Mouse (Mus musculus): ENCODE results near the gene Mettl16. TPM values are rescaled to one million over a fixed set of nuclear protein-coding genes. Genes with fewer than 3 reads are reported as not detected.

Mettl16 gene
- polyA plus RNA-seq, 1 experiment from 2014 or later, result 55.2 TPM

DNA sequence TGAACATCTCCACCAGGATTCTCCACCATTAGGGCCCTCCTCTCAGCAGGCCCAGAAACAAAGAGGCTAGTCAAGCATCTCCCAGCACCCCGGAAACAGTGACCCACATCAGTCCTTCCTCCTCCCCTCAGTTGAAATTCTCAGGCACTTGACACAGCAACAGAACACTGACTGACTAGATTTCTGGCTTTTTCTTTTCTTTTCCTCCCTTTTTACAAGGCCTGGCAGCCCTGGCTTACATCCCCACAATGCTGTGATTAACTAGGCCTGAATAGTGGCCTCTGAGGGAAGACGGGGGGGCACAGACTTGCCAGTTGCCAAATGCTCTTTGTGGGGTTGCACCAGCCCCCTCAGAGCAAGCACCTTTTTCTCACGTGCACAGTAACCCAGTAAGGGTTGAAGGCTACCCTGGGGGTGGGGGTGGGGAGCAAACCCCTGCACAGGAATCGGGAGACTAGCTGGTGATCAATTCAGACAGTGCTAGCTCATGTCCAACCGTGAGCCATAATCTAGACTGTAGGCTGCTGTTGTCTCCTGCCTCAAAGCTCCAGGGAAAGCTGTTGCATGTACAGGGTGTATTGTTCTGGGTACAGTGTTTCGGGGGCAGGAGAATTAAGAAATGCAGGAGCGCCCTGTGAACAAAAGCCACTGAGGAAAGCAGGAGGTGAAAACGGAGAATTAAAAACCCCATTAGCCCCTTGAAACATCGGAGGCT, 19.1 kb upstream of the Mettl16 start:
- Histone ChIP-seq H3K4me2 (no peak overlapping the region), H3K9me3 (no peaks in the 10 kb centered on the region), H3K27me3 (replicated peaks) (no peaks in the 10 kb centered on the region), H3K36me3 (replicated peaks) (no peaks in the 10 kb centered on the region), H3K4me1 (peaks cover 4% of the 10 kb centered on the region), H3K9ac (no peak overlapping the region), H3K4me3 (no peak overlapping the region), H3K27ac (peak overlapping the region; percentile 69)
- 21% methylated on average over 9 of the region's 9 CpGs for WGBS
- no peak for ATAC-seq (replicated peaks)

- no peak overlapping the region for H3K4me3 ChIP-seq
- H3K9ac ChIP-seq, result no peak overlapping the region
- H3K4me2 ChIP-seq, result no peak overlapping the region
- H3K9me3 ChIP-seq, result no peaks in the 10 kb centered on the region
- 75% methylated on average over 2 of the region's 2 CpGs for WGBS
- ATAC-seq (replicated peaks), result no peak
- no peaks in the 10 kb centered on the region for H3K36me3 ChIP-seq (replicated peaks)
- H3K27me3 ChIP-seq (replicated peaks), result no peaks in the 10 kb centered on the region
- H3K4me1 ChIP-seq, result peaks cover 2% of the 10 kb centered on the region
- no peak overlapping the region for H3K27ac ChIP-seq
These were observed 14.0 kb upstream of the Mettl16 start for GRCm38 (mm10) chr11:74756631-74757030.

DNA sequence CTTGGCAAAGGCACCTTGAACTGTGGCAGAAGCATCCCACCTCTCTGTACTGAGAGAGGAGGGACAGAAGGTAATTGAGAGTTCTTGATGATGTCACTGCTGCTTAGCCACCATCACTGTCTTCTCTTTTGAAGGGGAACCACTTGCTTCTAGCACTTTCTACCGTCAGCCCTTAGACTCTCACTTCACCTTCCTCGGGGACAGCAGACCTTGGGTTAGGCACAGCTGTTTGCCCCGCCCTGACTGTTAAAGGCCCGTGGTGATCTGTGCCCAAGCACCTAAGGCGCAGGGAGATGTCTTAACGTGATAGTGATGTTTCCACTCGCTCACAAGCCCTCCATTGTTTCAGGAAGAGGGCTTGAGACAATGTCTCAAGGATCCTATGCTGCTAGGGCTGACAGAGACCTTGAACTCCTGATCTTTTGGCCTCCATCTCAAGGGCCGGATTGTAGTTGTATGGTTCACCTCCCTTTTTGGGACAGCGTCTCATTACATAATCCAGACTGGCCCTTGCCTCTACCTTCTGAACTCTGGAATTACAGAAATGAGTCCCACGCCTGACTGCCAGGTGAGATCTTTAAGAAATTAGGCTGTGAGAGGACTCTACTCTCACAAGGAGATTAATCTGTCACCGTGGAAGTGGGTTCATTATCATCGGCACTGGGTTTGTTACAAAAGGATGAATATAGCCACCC, 9.5 kb upstream of the Mettl16 start:
- Histone ChIP-seq H3K4me3 (no peak overlapping the region), H3K27ac (no peak overlapping the region), H3K27me3 (replicated peaks) (no peaks in the 10 kb centered on the region), H3K9me3 (no peaks in the 10 kb centered on the region), H3K4me1 (no peaks in the 10 kb centered on the region), H3K36me3 (replicated peaks) (no peaks in the 10 kb centered on the region), H3K4me2 (no peak overlapping the region), H3K9ac (no peak overlapping the region)
- ATAC-seq (replicated peaks), result no peak
- 75% methylated on average over 12 of the region's 12 CpGs for WGBS

DNA sequence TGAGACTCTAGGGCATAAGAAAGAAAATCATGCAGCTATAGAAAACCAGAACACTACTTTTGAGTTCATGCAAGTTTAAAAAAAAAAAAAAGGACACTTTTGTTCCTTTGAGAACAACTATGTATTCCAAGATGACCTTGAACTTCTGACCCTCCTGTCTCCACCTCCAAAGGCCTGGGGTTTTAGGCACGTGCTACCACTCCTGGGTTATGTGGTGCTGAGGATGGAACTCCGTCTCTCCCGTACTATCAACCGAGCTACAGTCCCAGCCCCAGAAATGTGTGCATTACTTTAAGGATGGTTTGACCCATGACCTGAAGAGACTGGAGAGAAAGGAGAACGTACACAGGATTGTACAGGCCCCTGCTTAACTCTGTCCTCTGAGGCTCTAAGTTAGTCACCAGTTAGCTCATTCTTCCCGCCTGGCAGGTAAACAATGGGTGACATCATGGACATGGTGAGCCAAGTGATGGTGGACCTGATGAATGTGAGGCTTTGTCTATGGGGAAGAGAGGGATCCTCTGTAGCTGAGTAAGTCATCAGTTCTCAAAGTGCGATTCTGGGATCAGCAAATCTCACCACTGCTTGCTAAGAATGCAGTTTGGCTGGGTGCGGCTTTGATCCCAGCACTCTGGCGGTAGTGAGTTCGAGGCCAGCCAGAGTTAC, 6.5 kb upstream of the Mettl16 start:
- no peaks in the 10 kb centered on the region for H3K27me3 ChIP-seq (replicated peaks)
- H3K36me3 ChIP-seq (replicated peaks), result no peaks in the 10 kb centered on the region
- 76% methylated on average over 10 of the region's 10 CpGs for WGBS
- no peak overlapping the region for H3K4me2 ChIP-seq
- no peak overlapping the region for H3K9ac ChIP-seq
- H3K27ac ChIP-seq, result no peak overlapping the region
- H3K4me3 ChIP-seq, result no peak overlapping the region
- H3K9me3 ChIP-seq, result no peaks in the 10 kb centered on the region
- H3K4me1 ChIP-seq, result no peaks in the 10 kb centered on the region
- ATAC-seq (replicated peaks), result no peak

DNA sequence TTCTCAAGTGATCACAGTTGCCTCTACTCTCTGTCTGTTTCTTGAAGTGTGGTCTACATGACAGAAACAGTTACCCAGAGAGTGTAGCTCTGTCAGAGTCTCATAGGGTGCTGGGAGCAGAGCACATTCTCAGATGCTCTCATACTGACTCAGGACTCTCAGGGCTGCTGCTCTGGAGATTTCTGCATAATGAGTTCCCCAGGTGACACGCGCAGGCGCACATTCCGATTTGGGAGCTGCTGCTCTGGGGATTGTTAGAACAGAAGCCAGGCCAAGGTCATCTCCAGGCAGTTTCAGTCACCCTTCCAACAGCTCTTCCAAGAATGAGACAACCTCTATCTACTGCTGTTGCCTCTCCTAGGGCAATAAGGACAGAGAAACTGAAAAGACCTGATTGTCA, 3.2 kb upstream of the Mettl16 start:
- 92% methylated on average over 4 of the region's 4 CpGs for WGBS
- Histone ChIP-seq H3K4me3 (no peak overlapping the region), H3K27ac (no peak overlapping the region), H3K4me1 (peaks cover 21% of the 10 kb centered on the region), H3K9me3 (no peaks in the 10 kb centered on the region), H3K9ac (no peak overlapping the region), H3K27me3 (replicated peaks) (no peaks in the 10 kb centered on the region), H3K36me3 (replicated peaks) (no peaks in the 10 kb centered on the region), H3K4me2 (no peak overlapping the region)
- ATAC-seq (replicated peaks), result no peak

- WGBS, result 31% methylated on average over 6 of the region's 6 CpGs
- no peak overlapping the region for H3K9ac ChIP-seq
- H3K27me3 ChIP-seq (replicated peaks), result no peaks in the 10 kb centered on the region
- no peak for ATAC-seq (replicated peaks)
- H3K9me3 ChIP-seq, result no peaks in the 10 kb centered on the region
- peaks cover 26% of the 10 kb centered on the region for H3K4me1 ChIP-seq
- no peak overlapping the region for H3K4me3 ChIP-seq
- no peak overlapping the region for H3K4me2 ChIP-seq
- no peaks in the 10 kb centered on the region for H3K36me3 ChIP-seq (replicated peaks)
- H3K27ac ChIP-seq, result no peak overlapping the region
These were observed 2.6 kb upstream of the Mettl16 start for GRCm38 (mm10) chr11:74768045-74768444.

- 77% methylated on average over 9 of the region's 9 CpGs for WGBS
- no peak; the same call in 1 of the 2 replicates for ATAC-seq (replicated peaks)
- peaks cover 14% of the 10 kb centered on the region; the same call in 1 of the 2 replicates for H3K36me3 ChIP-seq (replicated peaks)
These were observed 593 bp upstream of the Mettl16 start for GRCm38 (mm10) chr11:74770037-74770436.

GRCm38 (mm10) chr11:74771234-74771633, 604 bp downstream of the Mettl16 start:
- WGBS, result 16% methylated on average over 8 of the region's 8 CpGs
- H3K9ac ChIP-seq, result peak overlapping the region; percentile 82
- ATAC-seq (replicated peaks), result peak; percentile 63

More at GRCm38 (mm10) chr11:74770037-74770436, 593 bp upstream of the Mettl16 start:
- peaks cover 26% of the 10 kb centered on the region for H3K4me1 ChIP-seq
- H3K27ac ChIP-seq, result peak overlapping the region; percentile 96
- peak overlapping the region; percentile 82; the same call in 1 of the 2 replicates for H3K9ac ChIP-seq
- H3K4me2 ChIP-seq, result peak overlapping the region; percentile 77
- peak overlapping the region; percentile 85 for H3K4me3 ChIP-seq
- no peaks in the 10 kb centered on the region for H3K9me3 ChIP-seq
- H3K27me3 ChIP-seq (replicated peaks), result no peaks in the 10 kb centered on the region

GRCm38 (mm10) chr11:74771650-74772049, 1.0 kb downstream of the Mettl16 start:
- Histone ChIP-seq H3K9ac (no peak overlapping the region), H3K36me3 (replicated peaks) (peaks cover 24% of the 10 kb centered on the region; the same call in 1 of the 2 replicates), H3K27ac (no peak overlapping the region), H3K4me3 (peak overlapping the region; percentile 85), H3K4me2 (peak overlapping the region; percentile 77), H3K4me1 (peaks cover 26% of the 10 kb centered on the region), H3K27me3 (replicated peaks) (no peaks in the 10 kb centered on the region), H3K9me3 (no peaks in the 10 kb centered on the region)
- 73% methylated on average over 4 of the region's 4 CpGs for WGBS
- no peak for ATAC-seq (replicated peaks)

More at GRCm38 (mm10) chr11:74771234-74771633, 604 bp downstream of the Mettl16 start:
- Histone ChIP-seq H3K4me1 (peaks cover 26% of the 10 kb centered on the region), H3K27ac (peak overlapping the region; percentile 96), H3K9me3 (no peaks in the 10 kb centered on the region), H3K4me2 (peak overlapping the region; percentile 77), H3K4me3 (peak overlapping the region; percentile 85), H3K27me3 (replicated peaks) (no peaks in the 10 kb centered on the region), H3K36me3 (replicated peaks) (peaks cover 24% of the 10 kb centered on the region; the same call in 1 of the 2 replicates)

GRCm38 (mm10) chr11:74772386-74772785, 1.8 kb downstream of the Mettl16 start:
- H3K27ac ChIP-seq, result no peak overlapping the region
- peaks cover 26% of the 10 kb centered on the region for H3K4me1 ChIP-seq
- ATAC-seq (replicated peaks), result no peak
- H3K27me3 ChIP-seq (replicated peaks), result no peaks in the 10 kb centered on the region
- H3K36me3 ChIP-seq (replicated peaks), result peaks cover 24% of the 10 kb centered on the region; the same call in 1 of the 2 replicates
- no peaks in the 10 kb centered on the region for H3K9me3 ChIP-seq
- H3K4me2 ChIP-seq, result no peak overlapping the region
- H3K4me3 ChIP-seq, result no peak overlapping the region
- no peak overlapping the region for H3K9ac ChIP-seq
- WGBS, result 88% methylated on average over 2 of the region's 2 CpGs

GRCm38 (mm10) chr11:74792874-74793273, 22.2 kb downstream of the Mettl16 start:
- no peak overlapping the region for H3K4me3 ChIP-seq
- peaks cover 33% of the 10 kb centered on the region for H3K36me3 ChIP-seq (replicated peaks)
- H3K4me2 ChIP-seq, result no peak overlapping the region
- H3K9me3 ChIP-seq, result no peaks in the 10 kb centered on the region
- H3K9ac ChIP-seq, result no peak overlapping the region
- H3K27ac ChIP-seq, result no peak overlapping the region
- 95% methylated on average over 4 of the region's 4 CpGs for WGBS
- H3K27me3 ChIP-seq (replicated peaks), result no peaks in the 10 kb centered on the region
- H3K4me1 ChIP-seq, result no peaks in the 10 kb centered on the region
- ATAC-seq (replicated peaks), result no peak

DNA sequence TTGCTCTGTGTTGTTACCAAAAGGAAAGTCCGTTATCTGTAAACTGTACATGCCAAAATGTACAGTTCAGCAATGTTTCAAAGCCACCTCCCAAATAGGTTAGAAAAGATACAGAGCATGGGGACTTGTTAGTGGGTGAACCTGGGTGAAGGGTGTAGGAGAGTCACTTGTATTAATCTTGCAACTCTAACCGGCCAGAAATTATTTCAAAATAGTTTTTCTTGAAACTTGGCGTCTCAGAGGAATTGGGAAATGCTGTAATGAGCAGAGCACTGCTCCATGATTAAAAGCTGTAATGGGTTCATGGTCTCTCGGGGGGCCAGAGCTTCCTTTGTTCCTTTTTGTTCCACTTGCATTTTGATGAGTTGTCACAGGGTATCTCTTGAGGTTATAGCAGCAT, 30.0 kb downstream of the Mettl16 start:
- Histone ChIP-seq H3K4me2 (no peak overlapping the region), H3K4me1 (no peaks in the 10 kb centered on the region), H3K4me3 (no peak overlapping the region), H3K27me3 (replicated peaks) (no peaks in the 10 kb centered on the region), H3K36me3 (replicated peaks) (peaks cover 19% of the 10 kb centered on the region), H3K27ac (no peak overlapping the region), H3K9me3 (no peaks in the 10 kb centered on the region), H3K9ac (no peak overlapping the region)
- 72% methylated on average over 4 of the region's 4 CpGs for WGBS
- no peak for ATAC-seq (replicated peaks)
